Mouse (Mus musculus) lung, postnatal 0 days (tissue): ENCODE results near the gene Olfr169.

Source experiments
- CTCF ChIP-seq: IDR thresholded peaks from 2 replicates; pipeline ENCODE4 v1.5.1; 2016; ENCODE audit warnings: antibody characterized with exemption, mild to moderate bottlenecking
- EP300 ChIP-seq: IDR thresholded peaks from 2 replicates; pipeline ENCODE4 v1.6.1; 2016; ENCODE audit warnings: antibody characterized with exemption, mild to moderate bottlenecking, control low read depth

DNA sequence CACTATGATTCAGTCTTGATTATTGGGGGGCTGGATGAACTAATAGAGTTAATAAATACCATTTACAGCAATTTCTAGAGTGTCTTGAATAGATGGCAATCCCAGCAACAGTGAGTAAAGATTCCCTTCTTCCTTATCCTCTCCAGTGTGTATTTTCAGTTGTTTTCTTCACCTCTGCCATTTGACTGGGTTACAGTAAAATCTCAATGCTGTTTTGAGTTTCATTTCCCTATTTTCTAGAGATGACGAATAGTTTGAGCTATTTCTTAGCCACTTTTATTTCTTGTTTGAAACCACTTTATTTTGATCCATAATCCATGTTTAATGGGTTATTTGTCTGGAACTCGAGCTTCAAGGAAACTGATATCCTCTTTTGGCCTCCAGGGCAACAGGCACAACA lies 31.6 kb upstream of the Olfr169 start:
- no peak for TF ChIP-seq CTCF
- no peak for TF ChIP-seq EP300
